10 mouse cellular contexts compared by ENCODE assay signal in the genomic region with DNA sequence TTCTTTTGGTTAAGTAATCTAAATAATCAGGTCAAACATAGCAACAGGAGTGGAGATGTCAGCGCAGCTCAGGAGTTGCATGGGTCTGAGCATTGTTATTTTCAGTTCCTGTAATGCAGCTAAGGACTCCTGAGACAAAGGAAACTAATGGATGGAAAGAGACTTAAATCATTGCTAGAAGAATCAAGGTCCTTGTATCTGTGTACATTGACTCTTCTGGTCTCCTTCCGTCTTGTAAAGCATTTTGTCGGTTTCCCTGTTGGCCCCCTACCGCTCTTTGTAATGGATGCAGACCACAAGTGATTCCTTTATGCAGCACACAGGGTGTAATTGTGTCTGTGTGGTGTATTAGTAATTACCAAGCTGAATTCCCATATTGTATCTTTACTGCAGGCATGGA.
DNase-seq lines count a peak whose midpoint lies in the region; ATAC-seq and TF ChIP-seq lines count a peak whose summit lies in the region.
"Had no signal": no experiment of that assay in that cellular context is flagged by ENCODE, and none has a peak within 500 bp of the region (broad histone marks: within the 10 kb centered on the region; RNA-seq: fewer than 3 reads in every experiment).

No protein-coding gene starts in this region.

- no peak for TF ChIP-seq CTCF in gastrocnemius, adult 2 months (IDR thresholded peaks at IDR 0.05)
- TF ChIP-seq CTCF in thymus, adult 2 months (IDR thresholded peaks at IDR 0.05; ENCODE audit: borderline replicate concordance, control insufficient read depth, extremely low read depth, insufficient read depth, low read length, poor library complexity) = no peak

- DNase-seq in gastrocnemius, adult 2 months = no peak
- no peak for DNase-seq in gastrocnemius, adult 18-20 months (ENCODE audit: low spot score)
- DNase-seq in B cell, adult 2 months = peak; percentile 54 to 55
- no peak for DNase-seq in midbrain, embryonic 10.5 days (ENCODE audit: low spot score)
- no peak for DNase-seq in liver, embryonic 11.5 days (ENCODE audit: low spot score)
- DNase-seq in thymus, adult 2 months = no peak
- DNase-seq in cerebellum, adult 11-12 months = no peak
- DNase-seq: cerebellum, adult 11 months; thymus, postnatal 4 days had no signal

- peaks cover 20% of the 10 kb centered on the region for H3K4me1 ChIP-seq in forebrain, embryonic 12.5 days
- H3K4me1 ChIP-seq in midbrain, embryonic 10.5 days = peaks cover 17% of the 10 kb centered on the region
- H3K4me1 ChIP-seq in liver, embryonic 11.5 days (replicated peaks; ENCODE audit: control insufficient read depth, insufficient read depth, low read length) = peaks cover 2% of the 10 kb centered on the region; the same call in 1 of the 2 replicates
- H3K4me1 ChIP-seq in thymus, adult 2 months (replicated peaks; ENCODE audit: control insufficient read depth, insufficient read depth, low read length) = no peaks in the 10 kb centered on the region

- H3K4me3 ChIP-seq in gastrocnemius, adult 2 months = no peak overlapping the region; the same call in 1 of the 2 replicates
- H3K4me3 ChIP-seq in forebrain, embryonic 12.5 days (replicated peaks) = no peak overlapping the region
- H3K4me3 ChIP-seq in midbrain, embryonic 10.5 days = no peak overlapping the region
- no peak overlapping the region for H3K4me3 ChIP-seq in liver, embryonic 11.5 days (ENCODE audit: low read depth, low read length)
- H3K4me3 ChIP-seq in thymus, adult 2 months (ENCODE audit: control insufficient read depth, insufficient read depth, low read length) = no peak overlapping the region

- H3K27me3 ChIP-seq in forebrain, embryonic 12.5 days = no peaks in the 10 kb centered on the region
- H3K27me3 ChIP-seq in midbrain, embryonic 10.5 days (ENCODE audit: low read depth, poor library complexity, severe bottlenecking) = no peaks in the 10 kb centered on the region
- no peaks in the 10 kb centered on the region for H3K27me3 ChIP-seq in liver, embryonic 11.5 days (replicated peaks; ENCODE audit: control insufficient read depth, insufficient read depth, low read length)
- H3K27me3 ChIP-seq in thymus, adult 2 months (ENCODE audit: control insufficient read depth, insufficient read depth, low read length) = no peaks in the 10 kb centered on the region

- intact Hi-C loops in gastrocnemius, adult 2 months (cut with DNase I) = loop anchor here (5.0 kb wide), 1 partner anchor 87 kb away; no protein-coding TSS in a partner anchor

- H3K9me3 ChIP-seq in forebrain, embryonic 12.5 days = no peaks in the 10 kb centered on the region
- no peaks in the 10 kb centered on the region for H3K9me3 ChIP-seq in midbrain, embryonic 10.5 days (replicated peaks)
- H3K9me3 ChIP-seq in liver, embryonic 11.5 days (ENCODE audit: control insufficient read depth, low read length) = no peaks in the 10 kb centered on the region

- 12% methylated on average over 4 of the region's 4 CpGs for WGBS in forebrain, embryonic 12.5 days
- WGBS in midbrain, embryonic 10.5 days = 36% methylated on average over 4 of the region's 4 CpGs
- 74% methylated on average over 4 of the region's 4 CpGs for WGBS in liver, embryonic 11.5 days
- WGBS in thymus, adult 2 months = 92% methylated on average over 4 of the region's 4 CpGs

- peak overlapping the region; percentile 8; the same call in 1 of the 2 replicates for H3K4me2 ChIP-seq in forebrain, embryonic 12.5 days
- H3K4me2 ChIP-seq in liver, embryonic 11.5 days = no peak overlapping the region

- H3K9ac ChIP-seq in forebrain, embryonic 12.5 days = no peak overlapping the region
- H3K9ac ChIP-seq in liver, embryonic 11.5 days (ENCODE audit: low read depth, low read length) = no peak overlapping the region

- peak overlapping the region; percentile 83; the same call in 1 of the 2 replicates for H3K27ac ChIP-seq in gastrocnemius, adult 2 months
- no peak overlapping the region for H3K27ac ChIP-seq in forebrain, embryonic 12.5 days
- H3K27ac ChIP-seq in midbrain, embryonic 10.5 days (replicated peaks) = peak overlapping the region; percentile 29; the same call in 1 of the 2 replicates
- H3K27ac ChIP-seq in liver, embryonic 11.5 days (ENCODE audit: low read depth, low read length) = no peak overlapping the region
- no peak overlapping the region for H3K27ac ChIP-seq in thymus, adult 2 months (ENCODE audit: control insufficient read depth, insufficient read depth, low read length)

- ATAC-seq in forebrain, embryonic 12.5 days (ENCODE audit: low FRiP score) = 0 out of 2 replicates have a peak, but pooled peaks have one; percentile 37
- no peak for ATAC-seq in liver, embryonic 11.5 days (replicated peaks; ENCODE audit: low FRiP score)

- no peaks in the 10 kb centered on the region for H3K36me3 ChIP-seq in forebrain, embryonic 12.5 days (replicated peaks)
- H3K36me3 ChIP-seq in midbrain, embryonic 10.5 days = no peaks in the 10 kb centered on the region
- no peaks in the 10 kb centered on the region for H3K36me3 ChIP-seq in liver, embryonic 11.5 days (ENCODE audit: control insufficient read depth, insufficient read depth, low read length)
- no peaks in the 10 kb centered on the region for H3K36me3 ChIP-seq in thymus, adult 2 months (ENCODE audit: control insufficient read depth, insufficient read depth, low read length)

- no peak for TF ChIP-seq POLR2A in thymus, adult 2 months (IDR thresholded peaks at IDR 0.05; ENCODE audit: control insufficient read depth, extremely low read depth, insufficient read depth, low read length, poor library complexity)

Comparison
In these comparisons a context has a peak if more than half of its experiments do, and no peak if none do; other contexts are left out.
1. DNase-seq: peak in B cell, adult 2 months (2 of 2); none in gastrocnemius, adult 2 months (single experiment), gastrocnemius, adult 18-20 months (single experiment), midbrain, embryonic 10.5 days (single experiment), liver, embryonic 11.5 days (single experiment), thymus, adult 2 months (single experiment) and cerebellum, adult 11-12 months (single experiment).
2. H3K27ac ChIP-seq: peak in gastrocnemius, adult 2 months (single experiment) and midbrain, embryonic 10.5 days (single experiment); none in forebrain, embryonic 12.5 days (single experiment), liver, embryonic 11.5 days (single experiment) and thymus, adult 2 months (single experiment).